Mouse (Mus musculus) neural tube, embryonic 14.5 days (tissue): ENCODE results near the gene Dyx1c1. TPM values are rescaled to one million over a fixed set of nuclear protein-coding genes. Genes with fewer than 3 reads are reported as not detected.

Source experiments
- ATAC-seq: fragments of 200-750 bp; cut with Nextera tagmentation; 2 replicates; pipeline ENCODE4 v1.8.0; 2017; ENCODE audit warnings: low read depth, mild to moderate bottlenecking, moderate TSS enrichment, moderate library complexity
- H3K27ac ChIP-seq: fragments of 300-500 bp; sonication (generic); 2 replicates; pipeline ENCODE4 v1.5.1; 2014; ENCODE audit warnings: low read depth, mild to moderate bottlenecking, control low read depth, low read length, moderate library complexity, mixed read lengths
- H3K27me3 ChIP-seq: fragments of 300-500 bp; sonication (generic); 2 replicates; pipeline ENCODE4 v1.6.1; 2014; ENCODE audit warnings: low read length; ENCODE audit not compliant: control insufficient read depth, insufficient read depth
- H3K36me3 ChIP-seq: fragments of 300-500 bp; sonication (generic); 2 replicates; pipeline ENCODE4 v1.6.1; 2014; ENCODE audit warnings: low read length, mixed read lengths; ENCODE audit not compliant: control insufficient read depth, insufficient read depth
- H3K4me1 ChIP-seq: fragments of 300-500 bp; sonication (generic); 2 replicates; pipeline ENCODE4 v1.6.1; 2014; ENCODE audit warnings: low read length; ENCODE audit not compliant: control insufficient read depth, insufficient read depth
- H3K4me2 ChIP-seq: fragments of 300-500 bp; sonication (generic); 2 replicates; pipeline ENCODE4 v1.6.1; 2014; ENCODE audit warnings: mild to moderate bottlenecking, low read depth, low read length, control low read depth
- H3K4me3 ChIP-seq: fragments of 300-500 bp; sonication (generic); 2 replicates; pipeline ENCODE4 v1.5.1; 2014; ENCODE audit warnings: low read depth, low read length, control low read depth, mixed read lengths
- H3K9ac ChIP-seq: fragments of 300-500 bp; sonication (generic); replicated peaks from 2 replicates; pipeline ENCODE4 v1.6.1; 2014; ENCODE audit warnings: low read depth, mild to moderate bottlenecking, control low read depth, low read length, mixed read lengths
- H3K9me3 ChIP-seq: fragments of 300-500 bp; sonication (generic); 2 replicates; pipeline ENCODE4 v1.6.1; 2016; ENCODE audit warnings: low read length; ENCODE audit not compliant: control insufficient read depth
- WGBS: fragments of 180-500 bp; shearing (Covaris S2); extraction: QIAGEN DNeasy Blood & Tissue Kit; methylation state at CpG from one replicate; pipeline ENCODE4 v1.1.7; 2014; 5-methylcytosine and 5-hydroxymethylcytosine counted together
- polyA plus RNA-seq: library from polyadenylated mRNA; unstranded; fragments of >200 nt; fragmentation: Nextera tagmentation; extraction: Ambion mirVana; gene quantifications from 2 replicates; pipeline ENCODE4 v1.2.1, GENCODE M21; 2014

Gene Dyx1c1
- polyA plus RNA-seq, 1 experiment from 2014 or later, result 3.2 TPM

- H3K4me3 ChIP-seq, result no peak overlapping the region
- no peak overlapping the region for H3K9ac ChIP-seq
- no peak overlapping the region for H3K4me2 ChIP-seq
- H3K27ac ChIP-seq, result no peak overlapping the region
- H3K36me3 ChIP-seq, result peaks cover 21% of the 10 kb centered on the region
- 88% methylated on average over 8 of the region's 8 CpGs for WGBS
- no peaks in the 10 kb centered on the region for H3K9me3 ChIP-seq
- no peak for ATAC-seq
- H3K27me3 ChIP-seq, result no peaks in the 10 kb centered on the region
- no peaks in the 10 kb centered on the region for H3K4me1 ChIP-seq
Observed at GRCm38 (mm10) chr9:73004076-73004475, 45.5 kb downstream of the Dyx1c1 start.

DNA sequence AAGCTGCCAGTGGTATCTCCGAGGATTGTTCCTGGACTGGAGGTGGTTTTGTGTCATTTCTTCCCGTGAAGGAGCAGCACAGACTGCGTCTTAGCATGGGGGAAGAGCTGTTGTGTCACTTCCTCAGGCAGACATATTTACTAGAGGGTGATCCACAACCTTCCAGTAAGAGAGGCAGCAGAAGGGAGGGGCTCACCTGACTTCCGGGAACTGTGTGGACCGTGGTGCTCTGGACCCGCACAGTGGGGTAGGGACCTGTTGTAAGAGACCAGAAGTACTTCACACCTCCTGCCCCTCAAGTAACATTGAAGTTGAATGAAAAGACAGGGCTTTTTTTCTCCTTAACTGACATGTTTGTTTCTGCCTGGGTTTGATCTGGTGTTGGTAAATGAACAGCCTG lies 46.5 kb downstream of the Dyx1c1 start:
- H3K4me3 ChIP-seq, result no peak overlapping the region
- WGBS, result 87% methylated on average over 6 of the region's 6 CpGs
- no peak overlapping the region for H3K4me2 ChIP-seq
- no peak overlapping the region for H3K27ac ChIP-seq
- peaks cover 21% of the 10 kb centered on the region for H3K36me3 ChIP-seq
- no peak for ATAC-seq
- H3K4me1 ChIP-seq, result no peaks in the 10 kb centered on the region
- no peaks in the 10 kb centered on the region for H3K27me3 ChIP-seq
- H3K9ac ChIP-seq, result no peak overlapping the region
- no peaks in the 10 kb centered on the region for H3K9me3 ChIP-seq

DNA sequence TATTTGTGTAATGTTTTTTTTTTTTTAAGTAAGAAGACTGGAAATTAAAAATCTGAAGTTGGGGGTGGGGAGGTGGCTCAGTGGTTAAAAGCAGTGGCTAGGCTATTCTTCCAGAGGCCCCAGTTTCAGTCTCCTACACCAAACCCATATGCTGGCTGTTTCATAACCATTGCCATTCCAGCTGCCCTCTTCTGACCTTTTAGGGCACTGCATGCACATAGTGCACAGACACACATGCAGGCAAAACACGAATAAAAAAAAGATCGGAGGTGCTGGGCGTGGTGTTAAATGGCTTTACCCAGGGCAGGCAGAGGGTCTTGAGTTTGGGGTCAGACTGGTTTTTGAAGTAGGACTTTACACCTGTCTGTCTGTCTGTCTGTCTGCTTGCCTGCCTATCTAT lies 47.6 kb downstream of the Dyx1c1 start:
- 94% methylated on average over 3 of the region's 3 CpGs for WGBS
- H3K27ac ChIP-seq, result no peak overlapping the region
- peaks cover 20% of the 10 kb centered on the region; the same call in 1 of the 2 replicates for H3K36me3 ChIP-seq
- no peak overlapping the region for H3K4me2 ChIP-seq
- no peaks in the 10 kb centered on the region for H3K4me1 ChIP-seq
- ATAC-seq, result no peak
- H3K4me3 ChIP-seq, result no peak overlapping the region
- H3K27me3 ChIP-seq, result no peaks in the 10 kb centered on the region
- H3K9me3 ChIP-seq, result no peaks in the 10 kb centered on the region
- no peak overlapping the region for H3K9ac ChIP-seq

GRCm38 (mm10) chr9:73008384-73008783 lies 49.8 kb downstream of the Dyx1c1 start:
- Histone ChIP-seq H3K9me3 (no peaks in the 10 kb centered on the region), H3K27me3 (no peaks in the 10 kb centered on the region), H3K36me3 (peaks cover 27% of the 10 kb centered on the region), H3K4me2 (no peak overlapping the region), H3K4me1 (no peaks in the 10 kb centered on the region), H3K27ac (no peak overlapping the region), H3K9ac (no peak overlapping the region), H3K4me3 (no peak overlapping the region)
- WGBS, result 82% methylated on average over 3 of the region's 3 CpGs
- ATAC-seq, result no peak

GRCm38 (mm10) chr9:73012629-73013028 lies 54.0 kb downstream of the Dyx1c1 start:
- peaks cover 54% of the 10 kb centered on the region for H3K36me3 ChIP-seq
- ATAC-seq, result no peak
- no peaks in the 10 kb centered on the region for H3K9me3 ChIP-seq
- H3K9ac ChIP-seq, result no peak overlapping the region
- no peak overlapping the region for H3K27ac ChIP-seq
- no peaks in the 10 kb centered on the region for H3K4me1 ChIP-seq
- 94% methylated on average over 4 of the region's 4 CpGs for WGBS
- H3K27me3 ChIP-seq, result no peaks in the 10 kb centered on the region
- H3K4me3 ChIP-seq, result no peak overlapping the region
- no peak overlapping the region for H3K4me2 ChIP-seq

GRCm38 (mm10) chr9:73014724-73015123 lies 56.1 kb downstream of the Dyx1c1 start:
- Histone ChIP-seq H3K36me3 (peaks cover 57% of the 10 kb centered on the region), H3K4me1 (no peaks in the 10 kb centered on the region), H3K27ac (no peak overlapping the region), H3K4me2 (no peak overlapping the region), H3K4me3 (no peak overlapping the region), H3K9ac (no peak overlapping the region), H3K27me3 (no peaks in the 10 kb centered on the region), H3K9me3 (no peaks in the 10 kb centered on the region)
- WGBS, result 92% methylated on average over 13 of the region's 13 CpGs
- no peak for ATAC-seq

DNA sequence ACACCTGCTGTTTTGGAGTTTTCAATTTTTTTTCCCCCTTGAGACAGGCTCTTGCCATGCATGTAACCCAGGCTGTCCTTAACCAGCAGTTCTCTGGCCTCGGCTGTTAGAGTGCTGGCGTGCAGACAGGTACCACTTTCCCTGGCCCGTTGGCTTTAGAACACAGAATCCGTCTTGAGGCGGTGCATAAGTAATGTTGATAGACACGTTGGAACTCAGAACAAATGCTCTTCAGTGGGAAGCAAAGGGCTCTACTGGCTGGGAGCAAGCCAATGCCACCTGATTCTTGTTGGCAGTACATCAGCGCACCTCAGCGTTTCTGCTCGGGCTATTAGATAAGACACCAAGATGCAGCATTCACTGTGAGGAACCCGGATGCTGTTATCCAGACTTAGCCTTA lies 61.3 kb downstream of the Dyx1c1 start:
- H3K4me3 ChIP-seq, result no peak overlapping the region
- no peak for ATAC-seq
- H3K27ac ChIP-seq, result no peak overlapping the region
- no peaks in the 10 kb centered on the region for H3K4me1 ChIP-seq
- peaks cover 38% of the 10 kb centered on the region for H3K36me3 ChIP-seq
- no peaks in the 10 kb centered on the region for H3K27me3 ChIP-seq
- no peaks in the 10 kb centered on the region for H3K9me3 ChIP-seq
- no peak overlapping the region for H3K9ac ChIP-seq
- 95% methylated on average over 10 of the region's 10 CpGs for WGBS
- no peak overlapping the region for H3K4me2 ChIP-seq

GRCm38 (mm10) chr9:73020566-73021097 lies 62.0 kb downstream of the Dyx1c1 start:
- no peaks in the 10 kb centered on the region for H3K4me1 ChIP-seq
- no peaks in the 10 kb centered on the region for H3K27me3 ChIP-seq
- H3K9me3 ChIP-seq, result no peaks in the 10 kb centered on the region
- H3K27ac ChIP-seq, result no peak overlapping the region
- no peak overlapping the region for H3K9ac ChIP-seq
- peaks cover 33% of the 10 kb centered on the region for H3K36me3 ChIP-seq
- WGBS, result 92% methylated on average over 5 of the region's 5 CpGs
- ATAC-seq, result no peak
- H3K4me2 ChIP-seq, result no peak overlapping the region
- no peak overlapping the region for H3K4me3 ChIP-seq
